Mouse (Mus musculus): ENCODE measurements around the gene Hgfac.
A peak's percentile ranks its signal among the peaks of the same experiment; 100 is the strongest.

Gene Hgfac

DNA sequence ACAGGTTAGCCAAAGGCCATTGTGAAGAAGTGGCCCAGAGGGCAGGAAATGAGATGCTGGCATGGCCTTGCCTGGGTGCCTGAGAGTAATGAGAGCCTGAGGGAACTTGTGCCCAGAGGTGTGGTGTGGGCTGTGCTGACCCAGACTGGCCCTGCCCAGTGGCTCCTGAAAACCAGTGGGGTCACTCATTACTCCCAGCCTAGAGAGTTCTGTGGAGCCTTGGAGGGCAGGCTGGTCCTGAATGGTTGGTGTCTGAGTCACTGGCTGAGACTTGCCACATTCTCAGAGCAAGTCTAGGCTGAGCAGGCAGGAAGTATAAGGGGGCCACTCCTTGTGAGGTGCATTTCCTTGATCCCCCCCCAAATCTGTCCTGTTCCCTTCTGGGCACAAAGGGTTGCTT, 3.9 kb upstream of the Hgfac start:
- DNase-seq (ENCODE audit: low spot score in 2 of 2), result no peak

DNA sequence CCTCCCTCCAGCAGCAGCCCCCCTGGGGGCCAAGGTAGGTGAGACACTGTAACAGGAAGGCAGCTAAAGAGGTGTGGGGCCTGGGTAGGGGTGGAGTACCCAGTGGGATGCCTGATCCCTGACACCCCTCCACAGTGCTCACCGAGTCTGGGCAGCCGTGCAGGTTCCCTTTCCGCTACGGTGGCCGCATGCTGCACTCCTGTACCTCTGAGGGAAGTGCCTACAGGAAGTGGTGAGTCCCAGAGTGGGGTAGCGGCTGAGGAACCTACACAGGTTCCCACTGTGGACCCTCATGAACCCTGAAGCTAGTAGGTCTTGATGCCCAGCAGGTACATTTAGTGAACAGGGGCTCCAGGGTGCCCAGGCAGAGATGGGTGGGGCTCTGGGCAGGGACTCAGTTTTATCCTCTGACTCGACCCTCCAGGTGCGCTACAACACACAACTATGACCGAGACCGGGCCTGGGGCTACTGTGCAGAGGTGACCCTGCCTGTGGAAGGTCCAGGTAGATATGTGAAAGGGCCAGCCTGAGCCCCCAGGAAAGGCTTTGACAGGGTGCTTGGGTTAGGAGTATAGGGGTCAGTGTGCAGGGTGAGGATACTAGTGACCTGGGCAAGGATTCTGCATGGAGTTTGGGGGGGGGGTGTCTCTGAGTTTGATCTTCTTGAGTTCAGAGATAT, 1.3 kb downstream of the Hgfac start:
- no peak for DNase-seq (ENCODE audit: low spot score in 2 of 2)

DNA sequence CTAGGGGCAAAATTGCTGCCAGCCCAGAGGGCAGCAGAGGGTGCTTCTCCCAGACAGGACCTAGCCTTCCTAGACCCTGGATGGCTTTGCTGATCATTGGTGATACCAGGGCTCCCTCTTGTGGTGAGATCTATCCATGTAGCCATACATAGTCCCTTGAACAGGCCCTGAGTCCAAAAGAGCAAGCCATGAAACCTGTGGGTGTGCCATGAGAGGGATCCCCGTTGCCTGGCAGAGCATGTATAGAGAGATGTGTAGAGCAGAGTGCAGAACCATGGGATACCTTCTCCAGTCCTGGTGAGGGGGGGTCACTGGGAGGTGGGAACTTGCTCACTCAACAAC, 1.8 kb downstream of the Hgfac start:
- peak; percentile 84 to 89 for DNase-seq (ENCODE audit: low spot score in 2 of 2)

DNA sequence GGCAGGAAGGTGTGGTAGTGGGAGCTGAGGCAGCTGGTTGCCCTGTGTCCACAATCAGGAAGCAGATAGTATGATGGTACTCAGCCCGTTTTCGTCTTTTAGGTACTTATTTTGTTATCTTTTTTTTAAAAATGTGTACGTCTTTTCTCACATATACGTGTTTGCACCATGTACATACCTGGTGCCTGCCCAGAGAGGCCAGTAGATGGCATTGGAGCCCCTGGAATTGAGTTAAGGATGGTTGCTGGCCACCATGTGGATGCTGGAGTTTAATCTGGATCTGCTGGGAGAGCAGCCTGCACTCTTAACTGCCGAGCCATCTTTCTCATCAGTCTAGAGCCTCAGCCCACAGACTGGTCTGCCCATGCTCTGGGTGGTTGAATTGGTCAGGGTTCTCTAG, 9.2 kb downstream of the Hgfac start:
- DNase-seq (ENCODE audit: low spot score in 2 of 2), result no peak

DNA sequence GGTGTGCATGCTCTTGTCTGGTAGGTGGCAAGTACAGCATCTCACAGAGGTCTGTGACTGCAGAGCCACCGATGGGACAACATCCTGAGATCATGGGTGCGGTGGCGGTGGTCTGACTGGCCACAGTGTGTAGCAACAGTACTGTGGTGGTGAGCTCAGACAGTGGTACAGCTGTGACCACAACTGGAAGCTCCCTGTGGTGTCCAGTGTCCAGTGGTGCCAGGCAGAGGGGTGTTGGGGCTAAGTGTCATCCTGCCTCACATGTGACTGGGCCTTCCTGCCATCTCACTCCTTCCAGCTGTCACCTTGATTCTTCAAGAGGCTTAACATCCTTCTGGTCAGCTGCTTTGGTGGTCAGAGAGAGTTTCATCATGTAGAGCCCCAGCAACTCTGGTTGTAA, 13.3 kb downstream of the Hgfac start:
- no peak for DNase-seq (ENCODE audit: low spot score in 2 of 2)

DNA sequence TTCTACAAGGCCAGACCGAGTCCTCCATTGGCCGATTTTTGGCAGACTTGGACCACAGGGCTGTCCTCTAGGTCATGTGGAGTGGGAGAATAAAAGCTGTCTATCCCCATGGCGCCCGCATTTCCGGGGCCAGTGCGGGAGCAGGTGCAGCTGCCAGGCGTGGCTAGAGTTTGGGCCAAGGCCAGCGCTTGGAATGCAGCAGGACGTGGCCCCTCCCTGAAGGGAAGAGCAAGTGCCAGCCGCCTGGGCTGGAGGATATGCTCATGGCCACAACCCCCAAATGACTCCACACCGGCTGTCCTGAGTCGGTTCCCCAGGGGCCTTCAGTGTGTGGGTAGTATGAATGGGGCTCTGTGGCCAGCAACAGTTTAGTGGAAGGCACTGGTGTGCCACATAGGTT, 13.8 kb downstream of the Hgfac start:
- peak in 1 of 2 experiments; percentile 58 for DNase-seq (ENCODE audit: low spot score in 2 of 2)

DNA sequence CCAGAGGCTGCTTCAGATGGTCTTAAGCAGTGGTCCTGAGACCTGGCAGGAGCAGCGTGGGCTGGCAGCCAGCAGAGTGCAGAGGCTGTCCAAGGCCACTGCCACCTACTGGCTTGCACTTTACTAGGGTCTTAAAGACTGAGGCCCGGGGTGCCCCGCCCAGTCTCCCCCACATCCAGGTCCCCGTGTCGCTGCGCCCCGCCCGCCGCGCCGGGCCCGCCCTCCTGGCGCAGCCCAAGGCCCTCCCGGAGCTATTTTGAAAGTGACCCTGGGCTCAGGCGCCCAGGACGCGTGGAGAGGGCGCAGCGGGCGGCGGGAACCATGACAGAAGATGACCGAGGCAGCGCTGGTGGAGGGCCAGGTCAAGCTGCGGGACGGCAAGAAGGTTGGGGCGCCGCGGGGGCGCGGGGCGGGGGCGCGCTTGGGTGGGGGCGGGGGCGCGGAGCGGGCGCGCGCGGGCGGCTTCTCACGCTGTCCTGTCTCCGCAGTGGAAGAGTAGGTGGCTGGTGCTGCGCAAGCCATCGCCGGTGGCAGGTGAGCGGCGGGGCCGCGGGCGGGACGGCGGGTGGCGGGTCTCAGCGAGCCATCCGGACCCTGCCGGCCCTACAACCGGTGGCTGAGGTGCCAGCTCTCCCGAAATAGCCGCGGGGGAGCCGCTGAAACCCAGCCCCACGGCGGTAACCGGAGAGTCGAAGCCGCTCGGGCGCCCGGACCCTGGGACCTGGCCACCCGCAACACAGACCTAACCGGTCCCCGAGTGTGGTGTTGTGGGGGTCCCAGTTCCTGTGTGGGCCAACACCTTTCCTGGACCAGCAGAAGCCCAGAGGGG, 15.5 kb downstream of the Hgfac start, which contains the start of gene Dok7:
Gene Dok7, plus strand, starts transcription at position 163 of the 829 bp plus-strand sequence.
- peak; percentile 73 to 74 for DNase-seq (ENCODE audit: low spot score in 2 of 2)

DNA sequence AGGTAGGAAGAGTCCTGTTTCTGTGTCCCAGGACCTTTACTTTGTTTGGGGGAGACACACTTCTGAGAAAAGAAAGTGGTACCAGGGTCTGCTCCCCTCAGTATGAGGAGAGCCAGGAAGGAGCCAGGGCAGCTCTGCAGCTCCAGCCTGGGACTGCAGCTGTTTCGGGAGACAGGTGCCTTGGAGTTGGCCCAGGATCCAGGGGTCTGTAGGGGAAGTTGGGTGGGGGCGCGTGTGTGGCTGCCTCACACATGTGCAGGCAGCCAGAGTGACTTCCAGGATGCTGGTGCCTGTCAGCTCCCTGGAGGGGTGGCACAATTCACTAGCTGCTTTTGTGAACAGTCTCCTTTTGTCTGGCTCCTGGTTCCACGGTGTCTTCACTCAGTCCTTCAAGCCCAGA, 16.3 kb downstream of the Hgfac start:
- no peak for DNase-seq (ENCODE audit: low spot score in 2 of 2)

DNA sequence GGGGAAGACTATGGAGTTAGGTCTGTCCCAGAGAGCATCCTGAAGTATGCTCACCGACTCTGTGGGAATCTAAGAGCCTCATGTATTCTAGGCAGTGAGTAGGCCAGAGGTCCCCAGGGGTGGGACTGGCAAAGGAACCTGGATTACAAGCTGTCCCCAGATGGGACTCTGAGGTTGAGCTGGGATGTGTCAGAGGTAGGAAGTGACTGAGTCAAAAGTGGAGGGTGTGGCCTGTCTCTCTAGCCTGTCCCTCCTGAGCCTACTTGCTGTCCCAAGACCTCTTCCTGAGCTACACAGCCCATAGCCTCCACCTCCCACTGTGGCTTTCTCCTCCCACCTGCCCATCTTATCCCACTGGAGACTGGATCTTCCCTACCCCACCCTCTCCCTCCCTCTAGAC, 16.9 kb downstream of the Hgfac start:
- DNase-seq (ENCODE audit: low spot score in 2 of 2), result no peak

DNA sequence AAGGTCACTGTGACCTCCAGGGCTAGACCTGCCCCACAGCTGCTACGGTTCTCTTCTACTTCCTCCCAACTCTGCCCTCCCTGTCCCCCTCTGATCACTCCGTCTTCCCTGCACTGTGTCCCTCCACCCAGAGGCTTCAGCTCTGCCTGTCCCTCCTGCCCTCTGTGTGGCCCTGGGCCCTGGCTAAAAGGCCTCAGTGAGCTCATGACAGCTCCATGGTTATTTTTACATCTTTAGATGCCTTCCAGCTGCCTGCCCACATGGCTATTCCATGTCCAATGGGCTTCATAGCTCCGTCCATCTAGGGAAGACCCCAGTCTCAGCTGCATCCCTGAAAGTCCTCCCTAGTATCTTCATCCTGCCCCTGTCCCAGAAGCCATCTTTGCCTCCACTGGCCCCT, 18.8 kb downstream of the Hgfac start:
- no peak for DNase-seq (ENCODE audit: low spot score in 2 of 2)

DNA sequence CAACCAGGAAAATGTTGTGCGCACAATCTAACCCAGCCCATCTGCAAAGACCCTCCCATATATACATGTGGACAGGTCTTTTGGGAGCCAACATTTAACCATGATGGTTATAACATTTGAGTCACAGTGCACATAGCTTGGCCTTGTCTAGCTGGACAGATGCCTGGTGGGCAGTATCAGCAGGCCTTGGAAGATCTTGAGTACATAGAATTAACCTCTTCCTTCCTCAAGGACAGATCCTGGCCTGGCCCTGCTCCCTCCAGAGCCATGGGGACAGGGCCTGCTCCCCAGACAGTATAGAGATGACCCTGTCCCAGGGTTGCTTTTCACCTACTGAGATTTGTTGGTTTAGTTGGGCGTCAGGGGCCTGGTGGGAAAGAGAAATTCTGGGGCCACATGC, 28.5 kb downstream of the Hgfac start:
- DNase-seq (ENCODE audit: low spot score in 2 of 2), result no peak

DNA sequence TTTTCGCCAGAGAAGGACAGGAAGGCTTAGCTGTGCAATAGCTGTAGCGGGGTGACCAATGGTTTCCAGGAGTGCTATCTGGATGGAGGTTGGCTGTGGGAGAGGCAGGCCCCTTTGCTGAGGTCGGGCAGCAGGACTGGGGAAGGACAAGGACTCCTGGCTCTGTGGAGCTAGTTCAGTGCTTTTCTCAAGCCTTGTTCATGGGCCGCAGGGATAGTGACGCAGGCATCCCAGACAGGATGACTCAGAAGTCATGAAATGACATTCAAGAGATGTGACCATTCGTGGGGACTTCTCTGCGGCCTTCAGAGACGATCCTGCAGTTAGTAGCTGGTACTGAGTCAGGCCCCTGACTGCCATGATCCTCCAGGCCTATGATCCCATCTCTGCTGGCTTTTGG, 29.0 kb downstream of the Hgfac start:
- no peak for DNase-seq (ENCODE audit: low spot score in 2 of 2)

DNA sequence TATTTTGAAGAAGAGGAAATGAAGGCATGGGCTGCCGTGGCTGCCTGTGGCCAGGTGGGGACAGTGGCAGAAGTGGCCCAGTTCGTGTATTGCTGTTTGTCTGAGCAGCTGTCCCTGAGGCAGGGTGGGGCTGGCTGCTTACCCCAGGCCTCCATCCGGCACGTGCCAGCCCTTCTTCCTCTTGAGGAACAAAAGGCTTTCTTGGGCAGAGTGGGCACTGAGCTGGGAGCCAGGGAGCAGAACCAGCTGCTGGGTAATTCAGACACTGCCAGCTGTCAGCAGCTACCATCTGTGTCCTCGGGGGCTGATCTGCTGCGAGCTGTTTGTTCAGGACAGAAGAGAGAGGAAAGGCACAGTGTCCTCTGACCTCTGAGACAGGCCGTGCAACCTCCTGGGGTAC, 29.6 kb downstream of the Hgfac start:
- peak; percentile 54 to 60 for DNase-seq (ENCODE audit: low spot score in 2 of 2)

DNA sequence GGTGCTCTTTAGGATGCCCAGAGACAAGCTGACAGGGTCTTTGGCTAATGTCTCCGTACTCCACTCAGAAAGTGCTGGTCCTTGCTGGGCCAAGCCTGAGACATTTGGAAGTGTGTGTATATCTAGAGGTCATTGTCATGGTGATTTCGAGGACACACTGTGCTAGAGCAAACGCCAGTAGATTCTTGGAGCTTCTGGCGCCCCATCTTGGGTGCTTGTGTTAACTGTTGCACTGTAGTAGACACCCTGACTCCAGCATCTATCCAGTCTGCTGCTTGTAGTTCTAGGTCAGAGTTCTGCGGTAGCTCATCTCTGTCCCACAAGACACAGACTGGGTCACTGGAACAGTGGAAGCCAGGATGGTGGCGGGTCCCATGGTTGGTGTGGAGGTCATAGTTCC, 30.5 kb downstream of the Hgfac start:
- DNase-seq (ENCODE audit: low spot score in 2 of 2), result no peak

DNA sequence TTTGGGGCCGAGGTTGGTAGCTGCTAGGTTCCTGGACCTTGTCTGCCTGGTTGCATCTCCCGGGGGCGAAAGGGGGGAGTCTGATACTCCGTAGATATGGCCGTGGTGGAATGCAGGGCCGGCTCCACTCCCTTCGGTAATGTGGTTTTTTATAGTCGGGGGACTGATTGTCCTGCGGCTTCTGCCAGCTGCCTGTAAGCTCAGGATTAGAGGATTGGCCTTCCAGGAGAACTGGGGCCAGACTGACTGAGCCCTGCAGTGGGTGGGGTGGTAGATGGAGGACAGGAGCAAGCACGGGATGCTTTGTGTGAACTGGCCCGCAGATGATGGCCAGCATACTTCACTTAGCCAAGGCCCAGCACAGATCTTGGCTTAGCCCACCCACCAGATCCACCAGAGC, 31.9 kb downstream of the Hgfac start:
- no peak for DNase-seq (ENCODE audit: low spot score in 2 of 2)

DNA sequence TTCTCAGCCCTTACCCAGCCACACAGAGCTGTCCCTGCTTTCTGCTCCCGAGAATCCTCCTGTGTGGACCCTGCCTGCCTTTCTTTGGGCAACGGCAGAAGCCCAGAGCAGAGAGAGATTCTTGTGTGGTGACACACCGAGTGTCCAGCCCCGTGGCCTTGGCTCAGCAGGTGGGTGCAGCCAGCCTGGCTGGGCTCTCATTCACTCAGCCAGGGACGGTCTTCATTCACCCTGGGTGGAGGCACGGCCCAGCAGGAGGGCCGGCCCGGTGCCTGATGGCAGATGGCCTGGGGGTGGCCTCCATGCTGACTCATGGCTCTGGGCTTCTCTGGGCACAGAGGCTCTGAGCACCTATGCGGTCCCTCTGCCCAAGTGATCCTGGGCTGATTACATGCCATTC, 32.7 kb downstream of the Hgfac start:
- DNase-seq (ENCODE audit: low spot score in 2 of 2), result no peak

DNA sequence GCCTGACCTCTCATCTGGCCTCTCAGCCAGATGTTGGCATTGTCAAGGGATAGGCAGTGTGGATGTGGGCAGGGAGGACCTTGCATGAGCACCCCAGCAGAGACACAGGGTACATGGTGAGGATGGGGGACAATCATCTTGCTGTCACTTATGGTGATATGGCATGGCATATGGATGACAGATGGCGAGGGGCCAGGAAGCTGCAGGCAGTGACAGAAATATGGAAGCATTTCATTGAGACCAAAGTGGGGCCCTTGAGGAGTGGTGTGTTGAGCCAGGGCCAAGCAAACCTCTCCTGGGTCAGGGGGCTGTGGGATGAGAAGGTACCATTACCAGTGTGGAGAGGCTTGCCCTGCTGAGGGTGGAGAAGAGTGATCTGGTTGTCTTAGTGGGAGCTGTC, 35.1 kb downstream of the Hgfac start:
- no peak for DNase-seq (ENCODE audit: low spot score in 2 of 2)

DNA sequence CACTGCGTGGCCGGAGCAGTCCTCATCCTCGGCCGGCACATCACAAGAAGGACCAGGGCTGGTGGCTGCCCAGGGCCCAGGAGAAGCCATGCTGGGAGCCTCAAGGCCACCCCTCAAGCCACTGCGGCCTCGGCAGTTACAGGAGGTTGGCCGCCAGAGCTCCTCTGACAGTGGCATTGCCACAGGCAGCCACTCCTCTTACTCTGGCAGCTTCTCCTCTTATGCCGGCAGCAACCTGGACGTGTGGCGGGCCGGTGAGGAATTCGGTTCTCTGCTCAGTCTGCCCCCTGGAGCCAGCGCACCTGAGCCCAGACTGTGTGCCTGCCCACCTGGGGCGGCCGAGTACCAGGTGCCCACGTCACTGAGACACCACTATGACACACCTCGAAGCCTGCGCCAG, 37.8 kb downstream of the Hgfac start:
- DNase-seq (ENCODE audit: low spot score in 2 of 2), result no peak

DNA sequence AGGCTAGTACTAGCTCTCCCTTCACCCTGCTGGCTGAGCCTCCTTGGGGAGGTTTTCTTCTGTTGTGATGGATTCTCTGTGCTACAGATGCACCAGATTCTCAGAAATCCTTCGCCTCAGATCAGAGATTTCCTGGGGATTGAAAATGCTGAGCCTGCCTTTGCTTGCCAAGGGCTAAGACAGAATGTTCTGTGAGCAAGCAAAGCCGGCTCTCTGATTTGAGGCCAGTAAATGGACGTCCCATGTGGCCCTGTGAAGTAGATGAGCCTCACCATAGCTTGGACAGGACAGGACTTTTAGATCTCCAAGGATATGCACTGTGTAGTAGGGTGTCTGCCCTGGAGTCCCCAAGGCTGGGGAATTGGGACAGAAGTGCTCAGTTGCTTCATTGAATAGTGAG, 43.6 kb downstream of the Hgfac start:
- DNase-seq (ENCODE audit: low spot score in 2 of 2), result no peak

DNA sequence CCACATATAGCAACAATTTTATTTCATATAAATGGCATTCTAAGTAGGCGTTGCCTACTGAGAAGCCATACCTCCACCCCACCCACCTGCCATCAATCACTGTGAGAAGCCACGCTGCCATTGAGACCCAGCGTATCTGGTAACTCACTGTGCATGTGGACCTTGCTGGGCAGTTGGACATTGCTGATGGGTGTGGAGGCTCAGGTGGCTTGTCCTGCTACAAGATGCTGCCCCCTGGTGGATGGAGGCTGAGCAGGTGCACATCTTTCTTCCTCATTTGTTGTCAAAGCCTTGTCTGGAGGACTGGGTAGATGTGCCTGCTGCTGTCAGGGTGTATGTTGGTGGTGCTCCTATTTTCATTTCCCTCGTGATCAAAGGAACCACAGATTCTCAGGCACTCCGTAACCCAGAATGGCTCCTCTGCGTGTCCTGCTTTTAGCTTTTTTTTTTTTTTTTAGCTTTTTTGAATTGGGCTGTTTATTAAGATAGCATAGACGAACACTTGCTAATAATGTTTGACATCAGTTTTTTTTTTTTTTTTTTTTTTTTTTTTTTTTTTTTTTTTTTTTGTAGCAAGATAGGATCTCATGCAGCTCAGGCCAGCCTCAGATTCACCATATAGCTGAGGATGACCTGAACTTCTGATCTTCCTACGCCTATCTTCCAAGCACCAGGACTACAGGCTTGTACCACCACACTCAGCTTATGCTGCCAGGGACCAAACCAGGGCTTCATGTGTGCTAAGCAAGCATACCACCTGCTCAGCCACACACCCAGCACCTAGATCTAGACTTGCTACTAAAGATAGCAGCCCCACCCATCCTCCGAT, 47.7 kb downstream of the Hgfac start:
- peak; percentile 50 to 68 for DNase-seq (ENCODE audit: low spot score in 2 of 2)

DNA sequence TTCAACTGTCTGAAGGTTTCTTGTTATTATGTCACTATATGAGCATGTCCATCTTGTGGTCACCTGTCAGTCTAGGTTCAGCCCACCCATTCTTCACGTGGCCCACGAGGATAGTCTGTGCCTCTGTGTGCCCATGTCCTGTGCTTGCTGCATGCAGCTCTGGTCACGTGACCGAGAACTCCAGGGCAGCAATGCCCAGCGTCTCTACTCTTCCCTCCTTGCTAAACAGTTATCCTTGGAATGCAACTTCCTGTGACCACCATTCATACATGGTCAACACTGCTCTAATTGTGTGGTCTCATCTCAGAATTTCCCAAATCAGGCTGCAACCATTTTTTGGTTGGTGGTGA, 48.3 kb downstream of the Hgfac start:
- DNase-seq (ENCODE audit: low spot score in 2 of 2), result no peak

DNA sequence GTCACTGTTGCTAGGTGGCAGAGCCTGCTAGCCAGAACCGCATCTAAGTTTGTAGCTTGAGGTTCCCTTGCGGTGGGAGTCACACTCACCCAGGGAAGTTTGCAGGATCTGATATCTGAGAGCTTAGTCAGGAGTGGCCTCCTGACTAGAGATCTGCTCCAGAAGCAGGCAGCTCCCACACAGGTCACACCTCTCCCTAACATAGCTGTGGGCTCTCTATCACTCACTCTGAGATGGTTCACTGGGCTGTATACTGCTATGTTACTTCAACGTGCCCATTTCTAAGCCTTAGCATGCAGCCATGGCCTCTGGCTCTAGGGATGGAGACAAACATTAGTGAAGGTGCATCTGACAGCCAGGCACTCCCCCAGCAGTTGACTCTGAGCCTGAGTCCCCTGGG, 50.3 kb downstream of the Hgfac start:
- no peak for DNase-seq (ENCODE audit: low spot score in 2 of 2)
